Mouse (Mus musculus): ENCODE measurements around the gene Trappc2l. TPM values are rescaled to one million over a fixed set of nuclear protein-coding genes. Genes with fewer than 3 reads are reported as not detected.
A peak's percentile ranks its signal among the peaks of the same experiment; 100 is the strongest.

The Trappc2l gene
- polyA plus RNA-seq, 1 experiment: 95.7 TPM

DNA sequence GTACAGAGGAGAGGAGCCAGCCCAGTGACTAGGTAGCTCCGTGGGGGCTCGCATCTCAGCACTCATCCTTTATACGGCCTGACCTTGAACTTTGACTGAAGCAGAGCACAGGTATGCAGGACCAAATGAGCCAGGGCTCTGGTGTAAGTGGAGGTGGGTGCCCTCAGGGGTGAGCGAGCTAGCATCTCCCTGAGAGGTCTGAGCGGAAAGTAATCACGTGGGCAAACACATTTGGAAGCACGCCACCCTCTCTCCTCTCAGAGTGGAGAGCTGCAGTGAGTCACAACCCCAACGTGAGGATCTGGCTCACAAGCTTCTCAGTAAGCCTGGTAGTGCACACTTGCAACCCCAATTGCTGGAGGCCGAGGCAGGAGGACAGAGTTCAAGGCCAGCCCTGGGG lies 30.6 kb downstream of the Trappc2l start:
- Histone ChIP-seq H3ac (ENCODE audit: control insufficient read depth, insufficient read length) (no peak overlapping the region), H3K4me2 (ENCODE audit: low read depth) (peak overlapping the region; percentile 25), H3K4me3 (no peak overlapping the region), H3K27me3 (ENCODE audit: control insufficient read depth, insufficient read depth, insufficient read length) (no peaks in the 10 kb centered on the region), H3K79me2 (ENCODE audit: control insufficient read depth, insufficient read depth) (no peaks in the 10 kb centered on the region), H3K36me3 (ENCODE audit: control insufficient read depth, insufficient read depth) (no peaks in the 10 kb centered on the region)
- TF ChIP-seq E2F4 (IDR thresholded peaks at IDR 0.05; ENCODE audit: insufficient read depth) (no peak), USF1 (IDR thresholded peaks at IDR 0.05; ENCODE audit: low read depth) (peak; percentile 89), REST (IDR thresholded peaks at IDR 0.05; ENCODE audit: insufficient read depth, insufficient read length) (no peak), POLR2A (IDR thresholded peaks at IDR 0.05; ENCODE audit: insufficient read length, low read depth) (peak; percentile 13), MYOD1 (IDR thresholded peaks at IDR 0.05; ENCODE audit: control insufficient read depth in 1 of 3, insufficient read length in 2 of 3, low read depth in 2 of 3) (no peak)

DNA sequence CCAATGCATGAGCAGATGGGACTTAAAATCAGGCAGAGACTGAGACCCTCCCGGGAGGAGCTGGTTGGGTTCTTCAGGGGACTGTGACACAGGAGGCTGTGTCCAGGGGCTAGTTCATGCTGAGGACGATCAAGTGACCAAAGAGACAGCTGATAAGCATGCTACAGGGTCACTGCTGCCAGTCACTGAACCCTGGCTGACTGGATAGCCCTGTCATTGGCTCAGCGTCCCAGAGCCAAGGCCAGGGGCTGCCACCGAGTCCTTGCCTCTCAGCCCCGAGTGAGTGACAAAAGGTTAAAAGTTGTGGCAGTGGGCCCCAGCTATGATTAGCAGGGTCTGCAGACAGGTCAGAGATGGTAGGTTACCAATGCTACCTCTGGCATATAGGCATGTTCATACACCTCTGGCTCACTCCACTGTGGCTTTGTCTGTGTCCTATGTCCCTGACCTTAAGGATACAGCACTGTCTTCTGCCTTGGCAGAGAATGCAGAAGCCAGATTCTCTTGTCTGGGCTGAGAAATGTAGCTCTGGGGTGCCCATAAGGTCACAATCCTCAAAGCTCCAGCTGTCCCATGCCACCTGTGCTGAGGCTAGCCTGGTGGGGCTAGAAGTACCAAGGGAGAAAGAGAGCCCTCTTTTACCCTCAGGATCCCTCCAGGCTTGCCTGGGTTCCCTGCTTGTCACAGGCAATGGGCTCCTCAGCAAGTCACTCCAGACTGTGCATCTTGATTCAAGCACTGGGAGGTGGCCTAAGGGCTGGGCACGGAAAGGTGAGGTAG lies 32.9 kb downstream of the Trappc2l start:
- H3K27me3 ChIP-seq (ENCODE audit: control insufficient read depth, insufficient read depth, insufficient read length): no peaks in the 10 kb centered on the region
- peak overlapping the region; percentile 33 for H3K4me3 ChIP-seq
- TF ChIP-seq POLR2A (IDR thresholded peaks at IDR 0.05; ENCODE audit: insufficient read length, low read depth): no peak
- peak; percentile 56 for TF ChIP-seq TCF12 (IDR thresholded peaks at IDR 0.05; ENCODE audit: insufficient read depth, poor library complexity, severe bottlenecking)
- peak; percentile 44 to 89 (median 50) for TF ChIP-seq MYOG (IDR thresholded peaks at IDR 0.05; ENCODE audit: control insufficient read depth in 1 of 3, insufficient read depth in 1 of 3, insufficient read length in 2 of 3, low read depth in 2 of 3)
- peak in 2 of 3 experiments; percentile 67 to 73 for TF ChIP-seq MYOD1 (IDR thresholded peaks at IDR 0.05; ENCODE audit: control insufficient read depth in 1 of 3, insufficient read length in 2 of 3, low read depth in 2 of 3)
- TF ChIP-seq TCF3 (IDR thresholded peaks at IDR 0.05; ENCODE audit: insufficient read length, low read depth): peak; percentile 35
- no peak for TF ChIP-seq SRF (IDR thresholded peaks at IDR 0.05; ENCODE audit: control insufficient read depth, insufficient read length, low read depth)
- TF ChIP-seq CEBPB (IDR thresholded peaks at IDR 0.05; ENCODE audit: insufficient read depth, poor library complexity, severe bottlenecking): no peak
- TF ChIP-seq MAX (IDR thresholded peaks at IDR 0.05; ENCODE audit: low read depth): no peak
- no peak for TF ChIP-seq POLR2AphosphoS2 (IDR thresholded peaks at IDR 0.05; ENCODE audit: insufficient read length, low read depth)
- peak overlapping the region; percentile 76 for H3K4me2 ChIP-seq (ENCODE audit: low read depth)
- no peaks in the 10 kb centered on the region for H3K36me3 ChIP-seq (ENCODE audit: control insufficient read depth, insufficient read depth)
- H3ac ChIP-seq (ENCODE audit: control insufficient read depth, insufficient read length): no peak overlapping the region
- H3K79me2 ChIP-seq (ENCODE audit: control insufficient read depth, insufficient read depth): no peaks in the 10 kb centered on the region

DNA sequence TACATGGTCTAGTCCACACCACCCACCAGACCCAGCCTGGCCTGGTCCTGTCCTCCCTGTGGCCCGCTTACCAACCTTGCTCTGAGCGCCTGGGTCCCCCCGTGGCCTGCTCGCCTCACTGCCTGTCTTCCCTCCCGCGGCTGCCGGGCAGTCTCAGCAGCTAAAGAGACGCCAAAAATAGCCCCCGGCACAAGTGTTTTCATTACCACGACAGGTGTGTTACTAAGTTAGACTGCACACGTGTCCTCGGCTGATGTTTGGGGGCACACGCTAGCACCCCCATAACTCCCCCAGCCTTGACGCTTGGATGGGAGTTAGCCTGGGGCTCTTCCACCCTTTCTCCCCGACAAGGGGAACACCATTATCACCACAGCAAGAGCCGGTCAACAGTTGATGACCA lies 34.9 kb downstream of the Trappc2l start:
- Histone ChIP-seq H3K27me3 (ENCODE audit: control insufficient read depth, insufficient read depth, insufficient read length) (no peaks in the 10 kb centered on the region), H3K36me3 (ENCODE audit: control insufficient read depth, insufficient read depth) (no peaks in the 10 kb centered on the region), H3K4me2 (ENCODE audit: low read depth) (peak overlapping the region; percentile 76), H3ac (ENCODE audit: control insufficient read depth, insufficient read length) (no peak overlapping the region), H3K4me3 (peak overlapping the region; percentile 33), H3K79me2 (ENCODE audit: control insufficient read depth, insufficient read depth) (no peaks in the 10 kb centered on the region)
- peak in 2 of 3 experiments; percentile 77 to 92 for TF ChIP-seq MYOD1 (IDR thresholded peaks at IDR 0.05; ENCODE audit: control insufficient read depth in 1 of 3, insufficient read length in 2 of 3, low read depth in 2 of 3)
- peak; percentile 71 to 93 (median 88) for TF ChIP-seq MYOG (IDR thresholded peaks at IDR 0.05; ENCODE audit: control insufficient read depth in 1 of 3, insufficient read depth in 1 of 3, insufficient read length in 2 of 3, low read depth in 2 of 3)
- no peak for TF ChIP-seq POLR2AphosphoS2 (IDR thresholded peaks at IDR 0.05; ENCODE audit: insufficient read length, low read depth)
- no peak for TF ChIP-seq SRF (IDR thresholded peaks at IDR 0.05; ENCODE audit: control insufficient read depth, insufficient read length, low read depth)
- no peak for TF ChIP-seq E2F4 (IDR thresholded peaks at IDR 0.05; ENCODE audit: insufficient read depth)
- TF ChIP-seq TCF12 (IDR thresholded peaks at IDR 0.05; ENCODE audit: insufficient read depth, poor library complexity, severe bottlenecking): peak; percentile 95
- TF ChIP-seq POLR2A (IDR thresholded peaks at IDR 0.05; ENCODE audit: insufficient read length, low read depth): peak; percentile 62
- peak; percentile 51 for TF ChIP-seq USF1 (IDR thresholded peaks at IDR 0.05; ENCODE audit: low read depth)
- peak; percentile 32 for TF ChIP-seq TCF3 (IDR thresholded peaks at IDR 0.05; ENCODE audit: insufficient read length, low read depth)
- no peak for TF ChIP-seq REST (IDR thresholded peaks at IDR 0.05; ENCODE audit: insufficient read depth, insufficient read length)
- no peak for TF ChIP-seq CEBPB (IDR thresholded peaks at IDR 0.05; ENCODE audit: insufficient read depth, poor library complexity, severe bottlenecking)
- no peak for TF ChIP-seq MAX (IDR thresholded peaks at IDR 0.05; ENCODE audit: low read depth)

DNA sequence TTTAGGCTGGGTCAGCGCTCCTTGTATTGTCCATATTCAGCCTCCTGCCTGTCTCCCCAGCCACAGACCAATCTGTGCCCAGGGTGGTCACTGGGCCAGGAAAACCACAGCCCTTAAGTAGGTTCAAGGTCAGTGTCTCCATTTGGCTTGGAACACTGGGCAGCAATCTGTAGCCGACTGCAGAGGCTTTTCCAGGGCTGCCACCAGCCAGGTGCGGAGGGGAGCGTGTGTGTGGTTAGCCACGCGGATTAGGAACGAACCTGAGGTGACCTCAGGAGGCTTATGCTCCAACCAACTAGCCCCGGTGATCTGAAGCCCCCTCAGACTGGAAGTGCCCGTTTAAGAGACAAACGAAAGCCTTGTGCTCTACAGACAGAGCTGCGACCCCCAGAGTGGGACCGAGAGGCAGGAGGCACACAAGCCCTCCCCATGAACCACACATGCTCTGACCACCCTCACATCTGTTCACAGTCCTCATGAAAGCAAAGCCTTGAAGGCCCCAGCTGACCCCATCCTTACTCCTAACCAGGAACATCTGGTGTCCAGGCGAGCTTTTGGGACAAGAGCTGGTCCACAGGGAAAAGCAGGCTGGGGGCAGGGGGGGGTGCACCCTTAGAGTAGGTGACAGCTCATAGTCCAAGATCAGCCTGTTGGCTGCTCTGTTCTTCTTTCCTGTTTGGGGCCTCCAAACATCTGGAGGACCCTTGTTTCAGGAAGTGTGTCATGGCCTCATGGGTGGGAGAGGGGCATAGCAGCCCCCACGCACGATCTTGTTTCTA lies 36.9 kb downstream of the Trappc2l start:
- no peak overlapping the region for H3K4me3 ChIP-seq
- no peak overlapping the region for H3ac ChIP-seq (ENCODE audit: control insufficient read depth, insufficient read length)
- TF ChIP-seq MYOD1 (IDR thresholded peaks at IDR 0.05; ENCODE audit: control insufficient read depth in 1 of 3, insufficient read length in 2 of 3, low read depth in 2 of 3): peak; percentile 19 to 82 (median 52)
- TF ChIP-seq MYOG (IDR thresholded peaks at IDR 0.05; ENCODE audit: control insufficient read depth in 1 of 3, insufficient read depth in 1 of 3, insufficient read length in 2 of 3, low read depth in 2 of 3): peak in 2 of 3 experiments; percentile 54 to 87
- no peak for TF ChIP-seq REST (IDR thresholded peaks at IDR 0.05; ENCODE audit: insufficient read depth, insufficient read length)
- no peaks in the 10 kb centered on the region for H3K27me3 ChIP-seq (ENCODE audit: control insufficient read depth, insufficient read depth, insufficient read length)
- H3K79me2 ChIP-seq (ENCODE audit: control insufficient read depth, insufficient read depth): no peaks in the 10 kb centered on the region
- H3K36me3 ChIP-seq (ENCODE audit: control insufficient read depth, insufficient read depth): no peaks in the 10 kb centered on the region
- no peak overlapping the region for H3K4me2 ChIP-seq (ENCODE audit: low read depth)

All from myocyte (in vitro differentiated cells).